Mouse (Mus musculus): ENCODE results near the gene Immt.
A peak's percentile ranks its signal among the peaks of the same experiment; 100 is the strongest.

Gene Immt

GRCm38 (mm10) chr6:71830690-71831580 is at the start of gene Immt:
TSS of gene Immt (plus strand) at chr6:71831331.
- DNase-seq (ENCODE audit: low spot score) = peak; percentile 97

- DNase-seq (ENCODE audit: low spot score) = no peak
Measured at GRCm38 (mm10) chr6:71783165-71783564, 48.0 kb upstream of the Immt start.

GRCm38 (mm10) chr6:71788348-71788747 is 42.8 kb upstream of the Immt start:
- DNase-seq (ENCODE audit: low spot score) = no peak

GRCm38 (mm10) chr6:71791771-71792170 is 39.4 kb upstream of the Immt start:
- DNase-seq (ENCODE audit: low spot score) = no peak

GRCm38 (mm10) chr6:71799391-71799790 is 31.7 kb upstream of the Immt start:
- DNase-seq (ENCODE audit: low spot score) = no peak

- no peak for DNase-seq (ENCODE audit: low spot score)
Measured at GRCm38 (mm10) chr6:71801011-71801713, 30.0 kb upstream of the Immt start.

GRCm38 (mm10) chr6:71801714-71802094 is 29.4 kb upstream of the Immt start:
- DNase-seq (ENCODE audit: low spot score) = no peak

GRCm38 (mm10) chr6:71803609-71804008 is 27.5 kb upstream of the Immt start:
- DNase-seq (ENCODE audit: low spot score) = no peak

GRCm38 (mm10) chr6:71804061-71804829 is 26.9 kb upstream of the Immt start:
- DNase-seq (ENCODE audit: low spot score) = peak; percentile 56

GRCm38 (mm10) chr6:71806713-71807112 is 24.4 kb upstream of the Immt start:
- no peak for DNase-seq (ENCODE audit: low spot score)

- DNase-seq (ENCODE audit: low spot score) = no peak
Measured at GRCm38 (mm10) chr6:71809890-71810289, 21.2 kb upstream of the Immt start.

- DNase-seq (ENCODE audit: low spot score) = no peak
Measured at GRCm38 (mm10) chr6:71812820-71813219, 18.3 kb upstream of the Immt start.

- no peak for DNase-seq (ENCODE audit: low spot score)
Measured at GRCm38 (mm10) chr6:71819764-71820292, 11.3 kb upstream of the Immt start.

- DNase-seq (ENCODE audit: low spot score) = no peak
Measured at GRCm38 (mm10) chr6:71823085-71823484, 8.0 kb upstream of the Immt start.

- DNase-seq (ENCODE audit: low spot score) = peak; percentile 85
Measured at GRCm38 (mm10) chr6:71823488-71823887, 7.6 kb upstream of the Immt start.

- no peak for DNase-seq (ENCODE audit: low spot score)
Measured at GRCm38 (mm10) chr6:71823961-71824360, 7.2 kb upstream of the Immt start.

GRCm38 (mm10) chr6:71826869-71827268 is 4.3 kb upstream of the Immt start, which contains the start of gene Mrpl35:
TSS of gene Mrpl35 (minus strand) at chr6:71826969.
- no peak for DNase-seq (ENCODE audit: low spot score)

- DNase-seq (ENCODE audit: low spot score) = no peak
Measured at GRCm38 (mm10) chr6:71829768-71830167, 1.4 kb upstream of the Immt start.

- DNase-seq (ENCODE audit: low spot score) = peak; percentile 92
Measured at GRCm38 (mm10) chr6:71831581-71831960, 440 bp downstream of the Immt start.

- no peak for DNase-seq (ENCODE audit: low spot score)
Measured at GRCm38 (mm10) chr6:71836811-71837210, 5.7 kb downstream of the Immt start.

- DNase-seq (ENCODE audit: low spot score) = no peak
Measured at GRCm38 (mm10) chr6:71839815-71840214, 8.7 kb downstream of the Immt start.

Data from ovary, postnatal 36 days (tissue).